Mouse (Mus musculus): ENCODE data around the gene Ptpn6.

The Ptpn6 gene

GRCm38 (mm10) chr6:124732476-124733370 lies 5.8 kb downstream of the Ptpn6 start:
- in situ Hi-C loops (cut with MboI, MseI): loop anchor here (10.0 kb wide), 1 partner anchor 1908 kb away; no protein-coding TSS in a partner anchor

- in situ Hi-C loops (cut with MboI, MseI): loop anchor here (10.0 kb wide), 1 partner anchor 1906 kb away; no protein-coding TSS in a partner anchor
These were observed 7.5 kb downstream of the Ptpn6 start for GRCm38 (mm10) chr6:124731038-124731437.

GRCm38 (mm10) chr6:124729850-124730705 lies 8.4 kb downstream of the Ptpn6 start:
- in situ Hi-C loops (cut with MboI, MseI): loop anchor here (10.0 kb wide), 1 partner anchor 1905 kb away; no protein-coding TSS in a partner anchor

- in situ Hi-C loops (cut with MboI, MseI): no loop called here
These were observed 9.9 kb downstream of the Ptpn6 start for GRCm38 (mm10) chr6:124728621-124729020.

- in situ Hi-C loops (cut with MboI, MseI): no loop called here
These were observed 14.0 kb downstream of the Ptpn6 start for GRCm38 (mm10) chr6:124724472-124724871.

GRCm38 (mm10) chr6:124723541-124723940 lies 15.0 kb downstream of the Ptpn6 start:
- in situ Hi-C loops (cut with MboI, MseI): no loop called here

- in situ Hi-C loops (cut with MboI, MseI): no loop called here
These were observed 15.5 kb downstream of the Ptpn6 start for GRCm38 (mm10) chr6:124722876-124723473.

- in situ Hi-C loops (cut with MboI, MseI): no loop called here
These were observed 17.6 kb downstream of the Ptpn6 start for GRCm38 (mm10) chr6:124720904-124721303.

GRCm38 (mm10) chr6:124719354-124719978 lies 19.0 kb downstream of the Ptpn6 start:
- in situ Hi-C loops (cut with MboI, MseI): no loop called here

- in situ Hi-C loops (cut with MboI, MseI): no loop called here
These were observed 19.8 kb downstream of the Ptpn6 start for GRCm38 (mm10) chr6:124718703-124719102.

- in situ Hi-C loops (cut with MboI, MseI): no loop called here
These were observed 20.5 kb downstream of the Ptpn6 start for GRCm38 (mm10) chr6:124717968-124718367.

GRCm38 (mm10) chr6:124716864-124717490 lies 21.5 kb downstream of the Ptpn6 start:
- in situ Hi-C loops (cut with MboI, MseI): no loop called here

- in situ Hi-C loops (cut with MboI, MseI): loop anchor here (5.0 kb wide), 1 partner anchor 94 kb away; the partner anchor contains the start of gene Spsb2
These were observed 25.6 kb downstream of the Ptpn6 start for GRCm38 (mm10) chr6:124712918-124713317.

- in situ Hi-C loops (cut with MboI, MseI): loop anchor here (5.0 kb wide), 1 partner anchor 95 kb away; the partner anchor contains the start of gene Spsb2
These were observed 26.4 kb downstream of the Ptpn6 start, which contains the start of the genes Emg1 and Phb2 for GRCm38 (mm10) chr6:124711824-124712782. Emg1 (minus strand) TSS chr6:124712178. Phb2 (plus strand) TSS chr6:124712336.

- in situ Hi-C loops (cut with MboI, MseI): no loop called here
These were observed 30.1 kb downstream of the Ptpn6 start for GRCm38 (mm10) chr6:124708289-124708889.

GRCm38 (mm10) chr6:124706061-124706627 lies 32.4 kb downstream of the Ptpn6 start:
- in situ Hi-C loops (cut with MboI, MseI): no loop called here

GRCm38 (mm10) chr6:124704417-124704816 lies 34.1 kb downstream of the Ptpn6 start:
- in situ Hi-C loops (cut with MboI, MseI): no loop called here

GRCm38 (mm10) chr6:124703789-124704188 lies 34.7 kb downstream of the Ptpn6 start:
- in situ Hi-C loops (cut with MboI, MseI): no loop called here

GRCm38 (mm10) chr6:124702784-124703103 lies 35.8 kb downstream of the Ptpn6 start:
- in situ Hi-C loops (cut with MboI, MseI): no loop called here

Data from regulatory T cell (primary cell).